Mouse (Mus musculus): Measurements from ENCODE around the gene Trappc1. TPM values are rescaled to one million over a fixed set of nuclear protein-coding genes. Genes with fewer than 3 reads are reported as not detected.

Gene Trappc1
- total and polyA plus RNA-seq, 3 experiments, result 85.4 to 124 (median 102) TPM

DNA sequence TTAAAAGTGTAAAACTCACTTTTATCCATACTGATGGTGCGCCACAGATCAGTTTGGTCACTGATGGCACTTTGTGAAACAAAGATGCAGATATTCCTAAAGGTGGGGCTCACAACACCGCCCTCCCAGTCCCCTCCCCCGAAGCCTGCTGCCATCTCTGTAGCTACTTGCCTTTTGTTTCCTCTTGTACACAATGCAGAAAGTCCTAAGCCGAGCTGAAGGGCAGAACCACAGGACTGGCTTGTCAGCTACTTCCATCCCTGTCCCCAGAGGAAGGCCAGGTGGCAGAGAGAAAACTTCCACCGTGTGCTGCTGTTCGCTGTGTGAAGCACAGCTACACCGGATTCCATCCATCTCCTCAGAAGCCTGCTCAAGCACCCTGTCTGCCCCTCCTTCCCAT, 25.5 kb upstream of the Trappc1 start:
- H3K36me3 ChIP-seq (replicated peaks in 1 of 2; ENCODE audit: control insufficient read depth in 1 of 2, insufficient read depth in 1 of 2, low read length in 1 of 2), result peaks cover 28 to 72% of the 10 kb centered on the region in 2 experiments
- in situ Hi-C loops (cut with MboI; ENCODE audit: low pct_ligation_motif_present, low pct_unique_long_range_greater_than_20kb, low sequenced_read_pairs), result no loop called here
- H3K9me3 ChIP-seq (replicated peaks; ENCODE audit: low read length), result no peaks in the 10 kb centered on the region
- dilution Hi-C loops (cut with MboI; ENCODE audit: extremely low pct_ligation_motif_present, extremely low pct_unique_long_range_greater_than_20kb, low sequenced_read_pairs), result no loop called here
- H3K27ac ChIP-seq (ENCODE audit: insufficient read depth, low read depth), result no peak overlapping the region
- H3K9ac ChIP-seq (ENCODE audit: insufficient read depth, low read depth), result no peak overlapping the region
- no peaks in the 10 kb centered on the region for H3K27me3 ChIP-seq (replicated peaks)
- peaks cover 0 to 3% of the 10 kb centered on the region in 2 experiments; a peak in 1 of 4 replicates for H3K4me1 ChIP-seq (ENCODE audit: control insufficient read depth in 1 of 2, insufficient read depth in 2 of 2)
- DNase-seq (ENCODE audit: extremely low read depth), result no peak
- H3K4me2 ChIP-seq (ENCODE audit: insufficient read depth, low read depth, poor library complexity, severe bottlenecking), result no peak overlapping the region
- TF ChIP-seq TBP (conservative IDR thresholded peaks at IDR 0.05; ENCODE audit: low read depth, low read length) (no peak), ZC3H11A (IDR thresholded peaks at IDR 0.05; ENCODE audit: low read depth, low read length) (no peak), NELFE (IDR thresholded peaks at IDR 0.05; ENCODE audit: low read depth, low read length) (no peak), ELF1 (IDR thresholded peaks at IDR 0.05; ENCODE audit: low read depth, low read length) (no peak), RCOR1 (conservative IDR thresholded peaks at IDR 0.05; ENCODE audit: low read depth, low read length) (no peak), PAX5 (IDR thresholded peaks at IDR 0.05; ENCODE audit: low read length) (no peak), MXI1 (IDR thresholded peaks at IDR 0.05; ENCODE audit: low read depth, low read length) (no peak), POLR2AphosphoS2 (IDR thresholded peaks at IDR 0.05; ENCODE audit: low read depth, low read length) (no peak), CHD1 (IDR thresholded peaks at IDR 0.05; ENCODE audit: low read depth, low read length) (no peak), EP300 (IDR thresholded peaks at IDR 0.05; ENCODE audit: low read length) (no peak), JUN (IDR thresholded peaks at IDR 0.05; ENCODE audit: insufficient read depth, low read depth, low read length) (no peak), ETS1 (conservative IDR thresholded peaks at IDR 0.05; ENCODE audit: low read depth, low read length) (no peak), ZNF384 (IDR thresholded peaks at IDR 0.05; ENCODE audit: low read depth, low read length) (no peak), POLR2A (IDR thresholded peaks at IDR 0.05; ENCODE audit: low read depth, low read length) (no peak), JUND (conservative IDR thresholded peaks at IDR 0.05; ENCODE audit: low read depth, low read length) (no peak), SMC3 (IDR thresholded peaks at IDR 0.05; ENCODE audit: low read depth, low read length) (no peak), MEF2A (IDR thresholded peaks at IDR 0.05; ENCODE audit: borderline replicate concordance, low read depth, low read length) (no peak), E2F4 (IDR thresholded peaks at IDR 0.05; ENCODE audit: insufficient replicate concordance, low read depth, low read length) (no peak), CHD2 (IDR thresholded peaks at IDR 0.05; ENCODE audit: low read length) (no peak)
- no peaks in the 10 kb centered on the region for H3K79me2 ChIP-seq (replicated peaks; ENCODE audit: control insufficient read depth, extremely low read depth, insufficient read depth, poor library complexity, severe bottlenecking)
- no peak overlapping the region for H3K4me3 ChIP-seq (replicated peaks in 1 of 3; ENCODE audit: low read depth in 2 of 3, low read length in 2 of 3, poor library complexity in 1 of 3)

- H3K36me3 ChIP-seq (replicated peaks in 1 of 2; ENCODE audit: control insufficient read depth in 1 of 2, insufficient read depth in 1 of 2, low read length in 1 of 2), result peaks cover 48 to 88% of the 10 kb centered on the region in 2 experiments
- no peak overlapping the region for H3K4me2 ChIP-seq (ENCODE audit: insufficient read depth, low read depth, poor library complexity, severe bottlenecking)
- no peak overlapping the region for H3K27ac ChIP-seq (ENCODE audit: insufficient read depth, low read depth)
- no peaks in the 10 kb centered on the region for H3K79me2 ChIP-seq (replicated peaks; ENCODE audit: control insufficient read depth, extremely low read depth, insufficient read depth, poor library complexity, severe bottlenecking)
- dilution Hi-C loops (cut with MboI; ENCODE audit: extremely low pct_ligation_motif_present, extremely low pct_unique_long_range_greater_than_20kb, low sequenced_read_pairs), result no loop called here
- H3K9me3 ChIP-seq (replicated peaks; ENCODE audit: low read length), result no peaks in the 10 kb centered on the region
- H3K4me3 ChIP-seq (replicated peaks in 1 of 3; ENCODE audit: low read depth in 2 of 3, low read length in 2 of 3, poor library complexity in 1 of 3), result no peak overlapping the region
- DNase-seq (ENCODE audit: extremely low read depth), result no peak
- in situ Hi-C loops (cut with MboI; ENCODE audit: low pct_ligation_motif_present, low pct_unique_long_range_greater_than_20kb, low sequenced_read_pairs), result no loop called here
- no peak overlapping the region for H3K9ac ChIP-seq (ENCODE audit: insufficient read depth, low read depth)
- TF ChIP-seq KAT2A (IDR thresholded peaks at IDR 0.05; ENCODE audit: insufficient replicate concordance, low read length) (no peak), ZMIZ1 (IDR thresholded peaks at IDR 0.05; ENCODE audit: low read depth, low read length) (no peak), ELF1 (IDR thresholded peaks at IDR 0.05; ENCODE audit: low read depth, low read length) (no peak)
- H3K27me3 ChIP-seq (replicated peaks), result no peaks in the 10 kb centered on the region
- peaks cover 3 to 12% of the 10 kb centered on the region in 2 experiments; a peak in 3 of 4 replicates for H3K4me1 ChIP-seq (ENCODE audit: control insufficient read depth in 1 of 2, insufficient read depth in 2 of 2)
Measured at GRCm38 (mm10) chr11:69302817-69303216, 21.0 kb upstream of the Trappc1 start.

All from CH12.LX (cell line).